Mouse (Mus musculus) lung, postnatal 25 days (tissue): ENCODE results near the gene Foxf1.

Experiments
- DNase-seq: peaks from one replicate; pipeline ENCODE4 v3.0.0; 2022; ENCODE audit warnings: low spot score

The Foxf1 gene

DNA sequence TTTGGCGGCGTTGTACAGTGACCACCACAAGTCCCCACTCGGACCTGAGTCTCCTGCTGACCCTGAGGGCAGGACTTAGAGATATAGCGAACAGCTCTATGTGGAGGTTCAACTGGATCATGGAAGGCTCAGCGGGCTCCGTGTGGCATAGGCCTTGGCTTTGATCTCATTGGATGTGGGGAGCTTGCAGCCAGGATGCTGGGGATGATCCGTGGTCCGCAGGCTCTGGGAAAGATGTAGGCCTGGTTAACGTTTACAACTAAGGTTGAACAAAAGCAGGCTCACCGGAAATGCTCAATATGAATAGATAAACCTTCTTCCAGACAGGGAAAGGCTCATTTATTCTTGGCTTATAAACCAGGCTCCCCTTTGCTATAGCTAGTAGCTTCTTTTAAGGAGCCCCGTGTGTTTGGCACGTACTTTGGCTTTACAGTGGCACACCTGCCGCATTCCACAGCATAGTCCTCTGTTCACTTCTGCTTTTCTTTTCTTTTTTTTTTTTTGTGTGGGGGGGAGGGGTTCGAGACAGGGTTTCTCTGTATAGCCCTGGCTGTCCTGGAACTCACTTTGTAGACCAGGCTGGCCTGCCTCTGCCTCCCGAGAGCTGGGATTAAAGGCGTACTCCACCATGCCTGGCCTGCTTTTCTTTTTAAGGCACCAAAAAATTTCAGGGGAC is 45.2 kb downstream of the Foxf1 start:
- no peak for DNase-seq

DNA sequence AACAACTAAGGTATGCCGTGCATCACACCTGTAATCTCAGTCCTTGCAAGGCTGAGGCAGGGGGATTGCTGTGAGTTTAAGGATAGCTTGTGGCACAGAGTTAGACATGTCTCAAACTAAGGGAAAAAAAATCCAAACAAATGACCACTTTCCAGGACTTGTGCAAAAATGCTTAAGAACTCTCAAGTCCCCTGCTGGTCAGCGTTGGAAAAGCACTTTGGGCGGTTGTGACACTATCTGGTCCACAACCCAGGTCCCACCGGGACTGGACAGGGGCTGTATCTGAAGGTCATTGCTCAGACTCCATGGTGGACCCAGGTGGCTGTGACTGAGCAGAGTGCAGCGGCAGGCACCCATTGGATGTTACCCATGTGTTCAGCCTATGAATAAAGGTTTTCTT is 46.3 kb downstream of the Foxf1 start:
- DNase-seq: no peak

DNA sequence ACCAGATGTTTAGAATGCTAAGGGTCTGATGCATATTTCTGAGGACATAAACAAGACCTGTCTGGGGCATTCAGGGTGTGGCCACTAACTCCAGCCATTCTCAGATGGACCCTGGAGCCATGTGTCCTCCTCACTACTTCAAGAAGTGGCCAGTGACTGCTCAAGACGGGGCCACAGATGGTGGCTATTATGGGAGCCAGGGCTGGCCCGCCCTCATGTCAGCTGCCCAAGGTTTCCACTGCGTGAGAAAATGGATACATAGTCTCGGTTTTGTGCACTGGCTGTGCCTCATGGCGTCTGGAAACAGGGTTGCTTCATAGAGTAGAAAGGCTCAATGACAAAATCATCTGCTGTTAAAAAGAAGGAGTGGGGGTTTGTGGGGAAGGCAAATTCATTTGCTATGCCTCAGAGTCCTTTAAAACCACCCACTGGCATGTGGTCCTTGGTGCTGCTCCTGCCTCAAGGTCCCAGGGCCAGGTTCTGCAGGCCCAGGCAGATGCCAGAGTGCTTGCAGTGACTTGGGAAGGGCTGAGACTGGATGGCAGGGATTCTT is 48.9 kb downstream of the Foxf1 start:
- DNase-seq: no peak

- no peak for DNase-seq
Observed at GRCm38 (mm10) chr8:121134102-121134501, 49.9 kb downstream of the Foxf1 start.

GRCm38 (mm10) chr8:121134512-121134911 is 50.3 kb downstream of the Foxf1 start:
- DNase-seq: no peak

- DNase-seq: no peak
Observed at GRCm38 (mm10) chr8:121136856-121137255, 52.7 kb downstream of the Foxf1 start.
